Mouse (Mus musculus) cerebellum, postnatal 4 days (tissue): ENCODE data around the gene Il12a.

Experiments
- DNase-seq, 2 experiments: peaks; one replicate each; pipeline ENCODE4 v3.0.0; 2022; ENCODE audit warnings: low spot score in 2 of 2, mixed read lengths in 1 of 2

The Il12a gene

DNA sequence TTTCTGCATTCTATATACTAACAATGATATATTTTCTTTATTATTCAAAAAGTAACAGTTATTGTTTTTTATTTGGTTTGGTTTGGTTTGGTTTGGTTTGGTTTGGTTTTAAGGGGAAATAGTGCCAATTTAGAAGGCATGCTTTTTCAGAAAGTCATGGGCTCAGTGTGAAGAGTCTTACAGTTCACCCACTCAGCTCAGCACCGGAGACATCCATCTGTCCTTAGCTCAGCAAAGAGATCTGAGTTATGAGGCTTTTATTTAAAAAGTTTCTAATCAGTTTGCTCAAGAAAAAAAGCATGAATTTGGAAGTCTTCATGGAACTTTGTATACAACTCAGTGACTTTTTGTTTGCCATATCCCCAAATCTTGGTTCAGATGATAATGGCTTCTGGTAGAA lies 6.2 kb upstream of the Il12a start:
- DNase-seq = no peak

DNA sequence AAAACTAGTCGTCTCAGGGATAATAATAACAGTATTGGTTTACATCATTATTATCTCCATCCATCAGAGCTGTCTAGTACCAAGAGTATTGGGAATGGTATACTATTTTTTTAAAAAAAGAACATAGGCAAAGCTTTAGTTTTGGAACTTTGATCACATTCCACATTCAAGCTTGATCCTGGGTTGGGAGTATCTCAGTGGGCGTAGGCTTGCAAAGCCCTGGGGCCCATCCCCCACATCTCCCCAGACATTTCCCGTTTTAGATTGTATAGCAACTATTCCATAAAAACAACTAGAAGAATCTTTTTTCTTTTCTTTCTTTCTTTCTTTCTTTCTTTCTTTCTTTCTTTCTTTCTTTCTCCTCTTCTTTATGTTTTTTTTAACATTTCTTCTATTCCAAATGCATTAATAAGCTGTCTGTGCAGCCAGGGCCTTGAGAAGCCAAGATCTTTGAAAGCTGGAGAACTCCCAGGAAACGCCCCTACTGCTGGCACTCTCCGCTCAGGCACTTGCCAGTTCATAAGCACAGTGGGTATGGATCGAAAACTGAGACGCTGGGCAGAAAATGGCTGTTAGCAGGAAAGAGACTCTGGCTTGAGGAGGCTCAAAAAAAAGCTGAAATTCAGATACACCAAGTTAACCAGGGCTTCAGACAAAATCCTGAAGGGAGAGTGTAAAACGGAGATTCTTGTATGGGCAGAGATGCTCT lies 3.4 kb upstream of the Il12a start:
- peak in 1 of 2 experiments; percentile 58 for DNase-seq

DNA sequence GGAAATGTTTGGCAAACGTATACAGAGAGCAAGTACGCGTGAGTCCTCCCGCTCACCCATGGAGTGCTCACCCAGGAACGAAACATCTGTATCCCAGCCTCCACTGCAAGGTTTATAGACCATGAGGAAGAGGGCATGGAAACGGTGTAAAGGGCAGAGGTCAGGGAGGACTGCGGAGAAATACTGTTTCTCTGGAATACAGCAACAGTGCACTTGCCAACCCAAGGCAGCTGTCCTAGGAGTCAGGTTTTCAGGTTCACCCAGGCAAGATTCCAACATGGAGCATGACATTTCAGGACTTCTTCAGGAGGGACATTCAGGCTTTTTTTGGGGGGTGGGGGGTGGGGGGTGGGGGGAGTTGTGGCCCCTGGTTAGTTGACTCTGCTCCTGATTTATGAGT lies 1.1 kb upstream of the Il12a start:
- DNase-seq = no peak

DNA sequence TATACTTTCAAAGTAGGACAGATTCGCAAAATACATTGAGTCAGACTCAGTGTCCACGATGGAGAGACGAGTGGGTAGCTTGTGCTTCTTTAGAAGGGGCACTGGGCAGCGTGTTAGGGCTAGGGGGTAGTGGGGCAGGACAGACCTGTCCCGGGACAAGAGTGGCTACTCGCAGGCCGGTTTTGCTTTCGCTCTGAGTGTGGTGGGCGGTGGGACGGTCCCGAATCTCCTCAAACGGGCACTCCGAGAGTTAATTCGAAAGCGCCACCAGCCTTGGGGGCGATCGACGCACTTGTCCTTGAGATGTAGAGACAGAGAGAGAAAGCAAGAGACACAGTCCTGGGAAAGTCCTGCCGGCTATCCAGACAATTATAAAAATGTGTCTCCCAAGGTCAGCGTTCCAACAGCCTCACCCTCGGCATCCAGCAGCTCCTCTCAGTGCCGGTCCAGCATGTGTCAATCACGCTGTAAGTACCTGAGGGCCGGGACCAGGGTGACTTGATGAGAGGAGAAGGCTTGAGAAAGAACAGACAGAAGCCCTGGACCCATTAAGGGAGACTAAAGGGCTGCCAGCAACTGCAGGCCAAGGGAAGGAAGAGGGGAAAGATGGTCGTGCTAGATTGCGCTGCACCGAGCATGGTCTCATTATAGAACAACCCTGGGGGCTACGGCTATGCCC lies 795 bp downstream of the Il12a start:
- no peak for DNase-seq

DNA sequence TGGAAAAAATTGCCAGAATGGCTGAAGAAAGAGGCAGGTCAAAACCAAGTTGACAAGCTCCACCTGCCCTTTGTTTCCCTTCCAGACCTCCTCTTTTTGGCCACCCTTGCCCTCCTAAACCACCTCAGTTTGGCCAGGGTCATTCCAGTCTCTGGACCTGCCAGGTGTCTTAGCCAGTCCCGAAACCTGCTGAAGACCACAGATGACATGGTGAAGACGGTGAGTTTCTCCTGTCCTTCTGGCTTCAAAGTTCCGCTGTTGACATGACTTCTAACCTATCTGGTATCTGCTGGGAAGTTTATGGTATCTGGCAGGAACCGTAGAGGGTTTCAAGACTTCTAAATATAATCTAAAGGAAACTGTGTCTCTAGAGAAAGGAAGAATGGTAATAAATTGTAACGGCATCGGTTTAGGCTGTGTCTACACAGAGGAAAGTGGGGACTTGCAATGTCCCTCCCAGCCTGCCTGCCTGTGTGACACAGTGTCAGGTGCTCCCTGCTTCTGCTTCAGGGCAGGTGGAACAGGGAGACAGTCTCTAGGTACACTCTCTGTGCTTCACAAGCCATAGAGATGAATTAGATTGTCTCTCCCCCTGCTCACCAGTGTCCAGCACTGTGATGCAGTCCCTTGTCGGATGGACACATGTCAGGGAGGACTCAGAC lies 1.6 kb downstream of the Il12a start:
- DNase-seq = no peak

DNA sequence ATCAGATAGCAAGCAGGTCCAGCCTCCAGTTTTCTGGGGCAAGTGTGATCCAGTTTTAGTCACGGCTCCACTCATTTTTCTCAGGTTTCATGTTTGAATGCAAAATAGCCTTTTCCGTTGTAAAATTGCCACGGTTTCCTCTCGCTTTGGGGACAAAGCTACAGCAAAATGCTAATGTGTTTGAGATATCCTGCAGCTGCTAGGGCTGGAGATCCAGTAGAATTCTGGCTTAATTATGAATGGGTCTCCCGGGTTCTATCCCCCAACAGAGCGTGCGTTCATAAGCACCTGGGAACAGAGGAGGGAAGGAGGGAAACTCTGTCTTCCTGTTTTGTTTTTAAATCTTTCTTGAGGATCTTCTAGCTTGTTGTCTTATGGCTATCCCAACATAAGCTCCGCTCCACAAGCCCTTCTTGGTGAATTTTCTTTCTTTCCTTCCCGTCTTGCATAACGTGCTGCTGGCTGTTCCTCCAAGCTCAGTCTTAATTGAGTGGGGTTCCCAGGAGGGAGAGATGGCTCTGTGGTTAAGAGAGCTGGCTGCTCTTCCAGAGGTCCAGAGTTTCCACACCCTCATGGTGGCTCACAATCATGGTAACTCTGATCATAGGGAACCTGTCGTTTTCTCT lies 2.3 kb downstream of the Il12a start:
- DNase-seq = no peak

DNA sequence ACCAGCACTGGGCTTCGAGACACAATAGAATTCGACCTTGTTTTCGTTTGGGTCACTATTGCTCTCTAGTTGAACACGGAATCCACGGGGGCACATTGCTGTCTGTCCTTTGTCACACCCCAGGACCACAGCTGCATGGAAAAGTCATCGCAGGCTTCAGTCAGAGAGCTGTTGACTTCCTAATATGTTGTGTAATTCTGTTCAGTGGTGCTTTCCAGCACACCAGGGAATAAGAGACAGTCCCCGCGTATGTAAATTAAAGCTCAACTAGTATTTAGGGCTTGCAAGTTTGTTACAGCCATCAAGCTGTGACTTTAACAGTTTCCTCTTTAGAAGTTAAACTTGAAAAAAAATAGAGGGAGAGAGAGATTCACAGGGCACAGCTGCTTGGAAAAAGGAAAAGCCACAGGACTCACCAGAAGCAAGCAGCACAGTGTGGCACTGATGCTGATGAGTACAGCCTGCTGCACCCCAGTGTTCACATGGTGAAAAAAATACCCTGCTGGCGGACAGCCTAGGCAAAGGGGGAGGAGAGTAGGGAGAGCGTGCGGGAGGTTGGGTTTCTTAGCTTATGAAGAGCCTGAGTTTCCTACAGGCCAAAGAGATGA lies 3.1 kb downstream of the Il12a start:
- DNase-seq = peak in 1 of 2 experiments; percentile 60

DNA sequence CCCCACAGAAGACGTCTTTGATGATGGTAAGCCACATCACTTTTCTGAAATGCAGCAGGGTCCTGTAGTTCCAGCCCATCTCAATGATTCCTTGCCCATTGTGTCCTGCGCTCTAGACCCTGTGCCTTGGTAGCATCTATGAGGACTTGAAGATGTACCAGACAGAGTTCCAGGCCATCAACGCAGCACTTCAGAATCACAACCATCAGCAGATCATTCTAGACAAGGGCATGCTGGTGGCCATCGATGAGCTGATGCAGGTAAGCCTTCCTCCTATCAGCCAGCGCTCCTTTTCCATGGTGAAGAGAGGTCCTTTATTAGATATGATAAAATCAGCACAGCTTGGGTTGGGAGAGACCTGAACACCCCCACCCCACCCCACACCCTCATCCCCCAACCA lies 4.9 kb downstream of the Il12a start:
- DNase-seq = no peak

DNA sequence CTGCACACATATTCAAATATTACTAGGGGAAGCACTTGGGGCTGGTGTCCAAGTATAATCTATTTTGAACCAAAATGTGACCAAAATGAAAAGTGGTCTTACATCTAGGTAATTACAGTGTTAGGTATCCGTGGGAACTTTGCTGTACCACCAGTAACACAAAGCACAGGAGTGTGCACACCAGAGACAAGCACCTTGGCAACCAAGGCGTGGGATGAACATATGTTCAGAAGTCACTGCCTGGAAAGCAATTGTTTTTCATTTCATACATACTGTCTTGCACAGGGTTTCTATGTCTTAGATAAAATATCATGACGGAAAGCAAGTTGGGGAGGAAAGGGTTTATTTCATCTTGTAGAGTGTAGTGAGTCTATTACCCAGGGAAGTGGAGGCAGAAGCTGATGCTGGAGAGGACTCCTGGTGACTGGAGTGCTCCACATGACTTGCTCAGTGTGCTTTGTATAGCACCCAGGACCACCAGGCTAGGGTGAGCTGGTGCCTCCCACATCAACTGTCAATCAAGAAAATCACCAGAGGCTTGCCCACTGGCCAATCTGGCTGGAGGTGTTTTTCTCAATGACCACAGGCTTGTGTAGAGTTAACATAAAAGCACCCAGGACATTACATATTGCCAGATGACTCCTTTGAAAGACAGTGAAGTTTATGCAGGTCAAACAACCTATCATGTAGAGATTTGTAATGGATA lies 6.2 kb downstream of the Il12a start:
- no peak for DNase-seq

DNA sequence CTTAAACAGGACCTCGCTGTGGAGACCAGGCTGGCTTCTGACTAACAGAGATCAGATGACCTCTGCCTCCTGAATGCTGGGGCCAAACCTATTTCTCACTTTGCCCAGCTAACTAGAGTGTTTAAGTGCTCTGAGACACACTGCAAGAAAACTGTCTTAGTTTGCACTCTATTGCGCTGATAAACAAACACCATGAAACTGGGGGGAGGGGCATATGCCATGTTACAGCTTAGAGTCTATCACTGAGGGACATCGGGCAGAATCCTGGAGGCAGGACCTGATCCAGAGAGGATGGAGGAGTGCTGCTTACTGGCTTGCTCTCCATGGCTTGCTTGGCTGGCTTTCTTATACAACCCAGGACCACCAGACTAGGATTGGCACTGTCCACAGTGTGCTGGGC lies 8.2 kb downstream of the Il12a start:
- DNase-seq = no peak

DNA sequence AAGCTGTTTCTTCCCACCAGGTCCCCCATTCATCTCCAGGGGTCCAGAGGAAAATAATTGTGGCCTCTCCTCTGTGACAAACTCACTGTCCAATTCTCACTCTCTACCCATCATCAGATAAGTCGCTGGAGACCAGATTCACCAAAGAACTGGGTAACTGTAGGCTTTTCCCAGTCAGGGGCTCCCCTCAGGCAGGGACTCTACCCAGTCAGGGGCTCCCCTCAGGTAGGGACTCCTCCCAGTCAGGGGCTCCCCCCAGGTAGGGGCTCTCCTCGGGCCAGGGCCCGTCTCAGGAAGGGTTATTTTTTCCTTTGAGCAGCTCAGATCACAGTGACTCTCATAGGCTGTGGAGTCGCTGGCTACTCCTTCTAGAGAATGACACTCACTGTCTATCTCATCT lies 9.6 kb downstream of the Il12a start:
- DNase-seq = no peak

DNA sequence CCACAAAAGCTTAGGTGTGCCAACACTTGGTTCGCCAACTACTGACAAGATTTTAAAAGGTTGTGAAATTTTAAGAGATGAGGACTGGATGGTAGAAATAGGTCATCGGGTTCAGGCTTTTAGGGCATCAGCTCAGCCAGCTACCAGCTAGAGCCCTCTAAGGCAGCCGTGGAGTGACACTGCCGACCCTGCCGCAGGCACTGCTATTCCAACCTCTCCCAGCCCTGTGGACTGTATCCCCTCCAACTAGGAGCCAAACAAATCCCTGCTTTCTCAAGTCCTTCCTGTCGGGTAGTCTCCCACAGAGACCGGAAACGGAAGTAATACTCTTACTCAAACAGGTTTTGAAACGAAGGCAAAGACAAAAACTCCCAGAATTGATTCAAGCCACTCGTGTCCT lies 15.9 kb downstream of the Il12a start:
- DNase-seq = no peak

DNA sequence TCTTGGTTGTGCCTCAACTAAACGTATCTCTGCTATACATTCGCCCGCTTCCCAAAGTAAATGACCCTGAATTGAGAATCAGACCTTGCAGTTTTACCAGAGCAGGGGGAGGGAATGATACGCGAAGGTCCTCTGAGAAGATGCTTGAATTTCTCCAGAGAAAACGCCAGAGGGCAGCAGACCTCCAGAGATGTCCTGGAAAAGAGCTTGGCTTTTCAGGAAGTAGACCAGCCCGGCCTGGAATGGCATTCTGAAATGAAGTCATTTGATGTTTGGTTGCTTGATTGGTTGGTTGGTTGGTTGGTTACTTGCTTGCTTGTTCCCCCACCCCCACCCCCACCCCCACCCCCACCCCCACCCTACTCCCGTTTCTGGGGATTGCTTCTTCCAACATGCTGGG lies 17.8 kb downstream of the Il12a start:
- DNase-seq = peak in 1 of 2 experiments; percentile 46

DNA sequence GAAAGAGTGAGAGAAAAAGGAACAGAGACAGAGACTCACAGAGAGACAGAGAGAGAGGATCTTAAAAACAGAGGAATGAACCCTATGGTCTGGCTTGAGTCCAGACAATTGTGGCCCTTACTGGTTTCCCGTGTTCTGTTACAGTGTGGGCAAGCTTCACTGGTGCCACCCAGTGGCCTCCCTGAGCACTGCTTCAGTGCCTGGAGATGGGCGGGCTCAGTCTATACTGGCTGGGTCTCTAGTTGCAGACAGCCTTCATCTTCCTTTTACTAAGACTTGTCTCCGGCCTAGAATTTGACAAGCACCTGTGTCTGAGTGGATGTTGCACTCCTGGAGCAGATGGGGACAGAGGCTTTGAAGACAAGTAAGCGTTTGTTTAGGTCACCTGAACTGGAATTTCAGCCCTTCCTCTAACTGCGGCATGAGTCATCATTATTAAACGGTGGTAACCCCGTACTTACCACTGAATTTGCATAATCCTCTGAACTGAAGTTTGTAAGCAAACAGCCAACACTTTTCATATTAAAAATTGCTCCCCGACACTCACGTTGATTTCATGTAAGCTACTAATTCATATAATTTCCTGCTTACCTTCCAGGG lies 18.9 kb downstream of the Il12a start:
- DNase-seq = peak; percentile 49 to 59

DNA sequence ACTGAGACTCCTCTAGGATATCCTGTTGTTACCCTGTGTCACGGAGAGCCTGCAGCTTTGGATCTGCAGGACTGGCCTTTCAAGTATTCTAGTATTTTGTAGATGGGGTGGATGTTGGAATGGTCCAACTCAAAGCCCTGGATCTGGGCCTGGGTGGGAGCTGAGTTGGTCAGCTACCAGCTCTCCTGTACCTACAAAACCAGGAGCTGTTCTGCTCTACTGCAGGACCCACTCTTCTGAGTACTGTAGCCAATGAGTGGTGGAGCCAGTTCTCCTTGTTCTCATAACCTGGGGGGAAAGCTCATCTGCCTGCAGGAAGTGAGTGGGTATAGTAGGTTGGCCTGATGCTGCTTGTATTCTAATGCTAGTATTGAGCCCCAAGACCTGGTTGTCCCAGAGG lies 20.0 kb downstream of the Il12a start:
- DNase-seq = no peak

DNA sequence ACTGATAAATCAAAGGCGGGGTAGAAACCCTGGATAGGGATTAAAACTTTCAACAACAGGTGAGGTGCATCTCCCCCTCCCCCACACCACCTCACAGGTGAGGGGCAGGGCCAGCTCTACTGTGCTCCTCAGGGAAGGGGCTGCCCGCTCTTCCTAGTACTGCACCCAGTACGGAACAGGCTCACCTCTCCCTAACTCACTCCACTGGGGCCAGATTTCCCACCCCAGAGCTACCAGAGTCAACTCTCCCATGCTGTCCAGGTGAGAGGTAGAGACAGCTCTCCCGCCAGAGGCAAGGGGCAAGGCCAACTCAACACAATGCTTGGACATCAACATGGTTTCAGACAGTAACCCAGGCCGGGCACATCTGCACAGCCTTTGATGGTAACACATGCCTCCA lies 21.1 kb downstream of the Il12a start:
- no peak for DNase-seq

DNA sequence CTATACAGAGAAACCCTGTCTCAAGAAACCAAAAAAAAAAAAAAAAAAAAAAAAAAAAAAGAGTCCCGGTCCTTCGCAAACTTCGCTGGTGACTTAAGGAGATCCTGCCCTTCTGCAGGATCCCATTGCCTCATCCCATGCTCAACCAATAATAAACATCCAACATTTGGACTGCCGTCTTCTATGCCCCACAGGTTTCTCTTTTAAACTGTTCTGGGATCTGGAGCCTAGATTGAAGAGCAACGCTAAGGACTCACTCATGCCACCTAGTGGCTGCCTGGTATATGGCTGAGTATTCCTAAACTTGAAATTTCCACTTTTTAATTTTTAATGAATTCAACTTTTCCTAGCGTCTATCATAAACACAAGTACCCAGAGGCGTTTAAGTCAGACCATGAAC lies 23.1 kb downstream of the Il12a start:
- DNase-seq = peak in 1 of 2 experiments; percentile 60

DNA sequence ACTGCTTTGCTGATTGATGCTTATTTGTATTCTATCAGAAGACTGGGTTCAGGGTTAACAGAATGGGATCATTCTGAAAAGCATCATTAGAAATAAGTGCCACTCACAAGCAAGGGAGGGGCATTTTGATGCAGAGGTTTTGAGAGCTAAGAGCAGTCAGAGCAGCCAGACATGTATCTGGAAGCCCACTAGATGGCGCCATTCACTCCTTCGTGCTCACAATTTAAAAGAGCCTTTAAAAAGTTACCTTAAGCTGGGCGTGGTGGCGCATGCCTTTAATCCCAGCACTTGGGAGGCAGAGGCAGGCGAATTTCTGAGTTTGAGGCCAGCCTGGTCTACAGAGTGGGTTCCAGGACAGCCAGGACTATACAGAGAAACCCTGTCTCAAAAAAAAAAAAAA lies 26.9 kb downstream of the Il12a start:
- DNase-seq = peak in 1 of 2 experiments; percentile 54

DNA sequence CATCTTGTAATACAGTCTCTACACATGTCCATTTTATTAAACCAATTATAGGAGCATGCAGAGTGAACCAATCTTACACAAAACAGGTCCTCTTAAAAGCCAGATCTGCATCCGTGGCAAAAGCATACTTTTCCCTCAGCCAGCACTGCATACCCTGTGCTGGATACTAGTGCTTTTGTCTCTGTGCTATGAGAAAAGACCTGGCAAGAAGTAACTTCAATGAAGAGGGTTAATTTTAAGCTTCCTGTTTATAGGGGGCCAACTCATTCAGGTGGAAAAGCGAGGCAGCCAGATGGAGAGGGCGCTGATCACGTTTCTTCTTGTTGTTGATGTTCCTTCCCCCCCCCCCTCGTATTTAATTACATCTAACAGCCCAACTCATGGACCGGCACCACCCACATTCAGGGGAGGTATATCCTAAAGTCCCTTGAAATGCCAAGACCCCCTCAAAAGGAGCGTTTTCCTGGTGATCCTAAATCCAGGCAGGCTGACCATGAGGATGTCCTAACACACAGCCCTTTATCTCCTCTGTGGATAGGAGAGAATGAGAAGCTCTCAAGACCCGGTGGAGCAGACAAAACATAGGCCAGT lies 28.9 kb downstream of the Il12a start:
- DNase-seq = no peak

DNA sequence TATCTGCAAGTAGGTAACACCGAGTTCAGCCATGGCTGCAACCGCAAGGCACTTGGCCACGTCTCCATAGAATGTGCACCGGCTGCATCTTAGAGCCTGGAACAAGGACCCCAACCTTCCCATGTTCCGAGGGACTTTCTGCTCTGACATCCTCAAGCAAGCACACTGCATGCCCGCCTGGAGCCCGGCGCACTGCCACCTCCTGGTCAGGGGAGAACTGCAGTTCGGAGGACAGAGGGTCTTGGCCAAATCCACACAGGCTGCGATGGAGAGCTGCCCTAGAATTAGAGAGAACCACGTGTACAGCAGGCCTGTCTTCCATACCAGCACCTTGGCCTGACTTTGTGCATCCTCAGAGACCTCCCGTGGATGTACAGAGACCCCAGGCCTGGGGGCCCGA lies 29.8 kb downstream of the Il12a start:
- peak; percentile 39 to 78 for DNase-seq

DNA sequence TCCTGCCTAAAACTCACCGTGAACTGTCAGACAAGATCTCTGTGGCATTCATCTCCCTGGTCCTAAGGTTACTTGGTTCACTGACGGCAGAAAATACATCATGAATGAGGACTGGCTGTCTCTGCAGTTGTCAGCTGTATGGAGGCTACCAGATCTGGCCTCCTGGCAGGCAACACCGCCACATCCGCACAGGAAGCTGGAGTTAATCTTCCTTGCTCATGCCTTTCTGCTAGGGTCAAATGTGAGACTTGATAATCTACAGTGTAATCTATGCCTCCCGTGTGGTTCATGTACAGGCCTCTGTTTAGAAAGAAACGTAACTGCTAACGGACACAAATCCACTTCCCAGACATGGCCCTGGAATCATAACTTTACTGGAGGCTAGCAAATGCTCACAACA lies 51.5 kb downstream of the Il12a start:
- DNase-seq = no peak
